Mouse (Mus musculus) olfactory bulb, adult 2 months (tissue): ENCODE data around the gene Wnk1.

Experiments used
- CTCF ChIP-seq: fragments of 200-500 bp; IDR thresholded peaks from 2 replicates; pipeline ENCODE4 v1.5.1; 2012; ENCODE audit warnings: low read depth, mild to moderate bottlenecking, low read length, moderate library complexity; ENCODE audit not compliant: insufficient read depth
- POLR2A ChIP-seq: fragments of 200-500 bp; IDR thresholded peaks from 2 replicates; pipeline ENCODE4 v1.6.1; 2012; ENCODE audit warnings: mild to moderate bottlenecking, low read depth, low read length, moderate library complexity; ENCODE audit not compliant: insufficient read depth

GRCm38 (mm10) chr6:120042632-120043220 is 4.3 kb upstream of the Wnk1 start:
- TF ChIP-seq CTCF (no peak), POLR2A (no peak)
